Mouse (Mus musculus): ENCODE measurements at regions not wholly inside any gene's neighbourhood (a gene's known extent, or its start where the extent isn't known, plus 50 kb on each side); places are given as distances from the start of the nearest gene placed in this dataset.

- ATAC-seq (replicated peaks in 1 of 2; ENCODE audit: insufficient read depth in 1 of 2, low FRiP score in 2 of 2, low TSS enrichment in 1 of 2, low read depth in 1 of 2, poor library complexity in 2 of 2, severe bottlenecking in 2 of 2) = no peak
Measured at GRCm38 (mm10) chr1:98192671-98193070, 97.2 kb upstream of the Pam start.

- ATAC-seq (replicated peaks in 1 of 2; ENCODE audit: insufficient read depth in 1 of 2, low FRiP score in 2 of 2, low TSS enrichment in 1 of 2, low read depth in 1 of 2, poor library complexity in 2 of 2, severe bottlenecking in 2 of 2) = no peak
Measured at GRCm38 (mm10) chr1:98192044-98192484, 96.6 kb upstream of the Pam start.

DNA sequence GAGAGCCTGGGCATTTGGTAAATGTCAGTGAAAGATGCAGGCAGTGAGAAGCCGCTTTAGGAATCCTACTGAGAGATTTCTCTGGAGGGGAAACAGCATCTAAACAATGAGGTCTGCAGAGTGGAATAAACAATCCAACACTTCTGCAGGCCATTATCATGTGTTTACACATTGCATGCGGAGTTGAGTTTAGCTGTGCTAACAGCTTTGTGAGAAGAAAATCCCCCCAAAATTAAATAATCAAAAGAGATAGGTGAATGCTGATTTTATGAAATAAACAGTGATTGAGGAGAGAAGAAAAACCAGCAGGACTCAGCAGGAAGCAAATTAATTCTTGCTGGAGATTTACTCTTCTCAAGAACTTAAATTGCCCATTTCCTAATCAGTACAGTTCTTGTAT, 95.9 kb upstream of the Pam start:
- ATAC-seq (replicated peaks in 1 of 2; ENCODE audit: insufficient read depth in 1 of 2, low FRiP score in 2 of 2, low TSS enrichment in 1 of 2, low read depth in 1 of 2, poor library complexity in 2 of 2, severe bottlenecking in 2 of 2) = no peak

DNA sequence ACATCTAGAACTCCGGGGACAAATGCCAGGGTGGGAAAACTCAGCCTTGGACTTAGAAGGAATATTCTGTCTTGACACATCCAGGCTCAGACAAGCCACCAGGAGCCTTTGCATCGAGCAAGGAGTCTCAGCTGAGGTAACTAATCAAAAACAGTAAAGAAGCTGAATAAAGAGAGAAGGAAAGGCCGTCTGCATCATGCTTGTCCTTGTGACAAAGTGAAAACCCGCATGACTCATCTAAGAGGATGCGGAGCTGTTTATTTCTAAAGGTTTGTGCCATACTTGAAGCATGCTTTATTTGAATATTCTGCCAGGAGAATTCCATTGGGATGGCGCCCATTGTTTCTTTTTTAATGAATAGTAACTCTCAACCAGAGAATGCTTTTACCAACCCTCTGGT, 95.3 kb upstream of the Pam start:
- ATAC-seq (replicated peaks in 1 of 2; ENCODE audit: insufficient read depth in 1 of 2, low FRiP score in 2 of 2, low TSS enrichment in 1 of 2, low read depth in 1 of 2, poor library complexity in 2 of 2, severe bottlenecking in 2 of 2) = no peak

GRCm38 (mm10) chr1:98189991-98190471, 94.6 kb upstream of the Pam start:
- no peak for ATAC-seq (replicated peaks in 1 of 2; ENCODE audit: insufficient read depth in 1 of 2, low FRiP score in 2 of 2, low TSS enrichment in 1 of 2, low read depth in 1 of 2, poor library complexity in 2 of 2, severe bottlenecking in 2 of 2)

GRCm38 (mm10) chr1:98180372-98180771, 84.9 kb upstream of the Pam start:
- ATAC-seq (replicated peaks in 1 of 2; ENCODE audit: insufficient read depth in 1 of 2, low FRiP score in 2 of 2, low TSS enrichment in 1 of 2, low read depth in 1 of 2, poor library complexity in 2 of 2, severe bottlenecking in 2 of 2) = no peak

DNA sequence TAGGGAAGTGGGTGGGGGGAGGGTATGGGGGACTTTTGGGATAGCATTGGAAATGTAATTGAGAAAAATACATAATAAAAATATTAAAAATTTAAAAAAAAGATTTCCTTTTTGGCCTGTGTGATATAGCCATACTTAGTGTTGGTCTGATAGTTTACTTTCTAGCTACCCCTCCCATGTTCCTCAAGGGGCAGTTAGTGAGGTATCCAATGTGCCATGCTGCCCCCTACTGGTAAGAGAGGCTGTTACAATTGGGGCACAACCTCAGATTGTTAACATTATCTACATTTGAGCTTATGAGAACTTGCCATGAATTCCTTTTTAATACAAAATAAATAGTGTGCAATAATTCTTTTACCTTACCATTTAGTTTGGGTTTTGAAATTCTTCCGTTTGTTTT, 83.6 kb upstream of the Pam start:
- ATAC-seq (replicated peaks in 1 of 2; ENCODE audit: insufficient read depth in 1 of 2, low FRiP score in 2 of 2, low TSS enrichment in 1 of 2, low read depth in 1 of 2, poor library complexity in 2 of 2, severe bottlenecking in 2 of 2) = peak; percentile 82 to 87; a peak in 3 of 4 replicates

- no peak for ATAC-seq (replicated peaks in 1 of 2; ENCODE audit: insufficient read depth in 1 of 2, low FRiP score in 2 of 2, low TSS enrichment in 1 of 2, low read depth in 1 of 2, poor library complexity in 2 of 2, severe bottlenecking in 2 of 2)
Measured at GRCm38 (mm10) chr1:98174811-98175132, 79.3 kb upstream of the Pam start.

DNA sequence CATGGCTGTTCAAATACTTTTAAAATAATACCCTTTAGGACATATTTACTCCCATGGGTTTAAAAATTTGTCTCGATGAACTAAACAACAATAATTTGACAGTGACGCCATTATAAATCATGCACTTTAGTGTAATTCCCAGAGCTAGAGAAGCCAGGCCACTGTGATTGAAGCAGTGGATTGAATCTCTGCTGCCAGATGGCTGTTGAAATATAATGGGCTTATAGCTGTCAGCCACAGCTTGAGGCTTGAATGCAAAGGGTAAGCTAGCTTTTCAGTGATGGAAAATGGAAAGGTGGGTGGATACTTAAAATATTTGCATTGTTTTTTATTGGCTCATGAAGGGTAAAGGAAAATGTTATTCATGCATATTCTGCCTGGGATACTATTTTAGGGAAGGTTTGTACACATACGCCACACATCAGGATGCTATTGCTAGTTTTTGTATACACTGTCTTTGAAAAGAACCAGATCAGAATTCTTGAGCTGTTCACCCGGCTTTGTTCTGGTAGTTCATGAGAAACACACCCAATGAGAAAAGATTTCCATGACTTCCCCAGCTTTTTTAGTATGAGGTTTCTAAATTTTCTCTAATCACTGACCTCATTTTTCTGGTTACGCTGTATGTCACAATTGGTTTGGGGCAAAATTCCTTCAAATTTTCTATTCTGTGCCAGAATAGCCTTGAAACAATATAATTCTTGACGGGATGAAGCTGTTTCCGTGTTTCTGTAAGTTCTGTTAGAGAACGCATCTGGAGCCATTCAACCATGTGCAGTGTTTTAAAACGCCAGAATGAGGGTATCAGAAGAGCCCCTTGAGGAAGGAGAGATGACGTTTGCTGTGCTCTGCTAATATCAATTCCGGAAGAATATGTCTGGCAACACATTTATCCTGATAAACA, 78.7 kb upstream of the Pam start:
- ATAC-seq (replicated peaks in 1 of 2; ENCODE audit: insufficient read depth in 1 of 2, low FRiP score in 2 of 2, low TSS enrichment in 1 of 2, low read depth in 1 of 2, poor library complexity in 2 of 2, severe bottlenecking in 2 of 2) = no peak

- ATAC-seq (replicated peaks in 1 of 2; ENCODE audit: insufficient read depth in 1 of 2, low FRiP score in 2 of 2, low TSS enrichment in 1 of 2, low read depth in 1 of 2, poor library complexity in 2 of 2, severe bottlenecking in 2 of 2) = no peak
Measured at GRCm38 (mm10) chr1:98173431-98173830, 78.0 kb upstream of the Pam start.

GRCm38 (mm10) chr1:98171291-98171690, 75.8 kb upstream of the Pam start:
- no peak for ATAC-seq (replicated peaks in 1 of 2; ENCODE audit: insufficient read depth in 1 of 2, low FRiP score in 2 of 2, low TSS enrichment in 1 of 2, low read depth in 1 of 2, poor library complexity in 2 of 2, severe bottlenecking in 2 of 2)

DNA sequence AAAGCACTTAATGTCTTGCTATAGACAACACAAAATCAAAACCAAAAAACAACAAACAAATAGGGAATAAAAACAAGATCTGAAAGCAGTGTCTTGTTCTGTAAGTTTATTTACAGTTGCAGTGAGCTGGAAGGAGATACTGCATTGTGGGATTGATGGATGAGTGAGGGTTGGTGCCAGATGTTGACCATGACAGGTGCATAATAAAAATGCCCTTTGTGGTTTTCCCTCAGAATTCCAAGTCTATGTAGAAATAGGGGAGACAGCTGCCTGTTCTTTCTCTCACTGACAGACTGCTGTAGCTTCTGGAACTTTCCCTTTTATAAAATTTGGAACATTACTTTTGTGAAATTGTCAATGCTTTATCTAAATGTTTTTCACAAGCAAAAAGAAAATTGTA, 73.9 kb upstream of the Pam start:
- no peak for ATAC-seq (replicated peaks in 1 of 2; ENCODE audit: insufficient read depth in 1 of 2, low FRiP score in 2 of 2, low TSS enrichment in 1 of 2, low read depth in 1 of 2, poor library complexity in 2 of 2, severe bottlenecking in 2 of 2)

GRCm38 (mm10) chr1:98167800-98168199, 72.4 kb upstream of the Pam start:
- ATAC-seq (replicated peaks in 1 of 2; ENCODE audit: insufficient read depth in 1 of 2, low FRiP score in 2 of 2, low TSS enrichment in 1 of 2, low read depth in 1 of 2, poor library complexity in 2 of 2, severe bottlenecking in 2 of 2) = peak in 1 of 2 experiments; percentile 42; a peak in 1 of 4 replicates

GRCm38 (mm10) chr1:98162639-98162927, 67.1 kb upstream of the Pam start:
- ATAC-seq (replicated peaks in 1 of 2; ENCODE audit: insufficient read depth in 1 of 2, low FRiP score in 2 of 2, low TSS enrichment in 1 of 2, low read depth in 1 of 2, poor library complexity in 2 of 2, severe bottlenecking in 2 of 2) = no peak

DNA sequence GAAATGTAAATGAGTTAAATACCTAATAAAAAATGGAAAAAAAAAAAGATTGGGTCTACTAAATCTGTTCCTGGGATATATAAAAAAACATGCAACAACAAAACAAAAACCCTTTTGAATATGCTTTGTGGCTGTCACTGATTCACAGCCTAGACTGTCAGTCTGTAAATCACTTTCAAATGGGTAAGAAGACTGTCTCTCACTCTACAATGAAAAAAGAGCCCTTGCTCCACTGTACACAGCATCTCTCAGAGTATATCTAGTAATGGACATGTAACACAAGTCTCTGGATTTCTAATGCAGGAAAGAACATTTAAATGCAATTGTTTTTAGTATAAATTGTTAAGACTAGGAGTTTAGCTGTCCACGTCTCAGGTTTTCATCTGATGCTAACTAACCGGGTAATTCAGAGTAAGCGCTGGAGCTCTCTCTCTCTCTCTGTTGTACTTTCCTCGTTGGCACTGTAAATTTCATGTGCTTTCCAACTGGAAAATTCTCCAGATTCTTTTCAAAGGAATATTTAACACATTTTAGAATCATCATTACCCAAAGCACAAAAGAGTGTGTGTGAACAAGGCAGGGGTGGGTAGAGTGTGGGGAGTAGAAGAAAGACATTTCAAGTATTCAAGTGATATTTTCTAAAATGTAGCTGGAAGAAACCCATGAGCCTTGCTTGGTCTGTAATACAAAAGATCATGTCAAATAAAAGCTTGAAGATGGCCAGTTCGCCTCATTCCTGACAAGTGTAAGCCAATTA, 66.6 kb upstream of the Pam start:
- ATAC-seq (replicated peaks in 1 of 2; ENCODE audit: insufficient read depth in 1 of 2, low FRiP score in 2 of 2, low TSS enrichment in 1 of 2, low read depth in 1 of 2, poor library complexity in 2 of 2, severe bottlenecking in 2 of 2) = no peak

DNA sequence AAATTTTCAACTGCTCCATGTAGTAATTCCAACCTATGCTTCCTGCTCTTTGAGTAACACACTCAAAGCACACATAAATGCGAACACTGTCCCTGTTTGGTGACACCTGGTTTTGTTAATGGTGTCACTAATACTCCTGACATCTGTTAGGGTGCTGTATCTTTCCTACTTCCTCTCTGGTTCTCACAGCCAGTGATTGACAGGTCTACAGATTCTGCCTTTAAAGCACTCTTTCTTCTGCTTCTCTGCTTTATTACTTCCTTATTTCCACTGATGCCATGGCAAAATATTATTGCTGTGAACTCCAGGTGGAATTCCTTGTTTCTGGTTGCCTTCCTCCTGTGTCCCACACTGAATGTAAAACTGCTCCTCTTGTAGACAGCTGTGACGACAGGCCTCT, 63.5 kb upstream of the Pam start:
- ATAC-seq (replicated peaks in 1 of 2; ENCODE audit: insufficient read depth in 1 of 2, low FRiP score in 2 of 2, low TSS enrichment in 1 of 2, low read depth in 1 of 2, poor library complexity in 2 of 2, severe bottlenecking in 2 of 2) = 0 out of 4 replicates have a peak, but pooled peaks of 1 of the 2 experiments have one; percentile 22

- no peak for ATAC-seq (replicated peaks in 1 of 2; ENCODE audit: insufficient read depth in 1 of 2, low FRiP score in 2 of 2, low TSS enrichment in 1 of 2, low read depth in 1 of 2, poor library complexity in 2 of 2, severe bottlenecking in 2 of 2)
Measured at GRCm38 (mm10) chr1:98147361-98147760, 51.9 kb upstream of the Pam start.
